Mouse (Mus musculus) gastrocnemius, adult 18-20 months (tissue): ENCODE results near the gene Cacnb3. TPM values are rescaled to one million over a fixed set of nuclear protein-coding genes. Genes with fewer than 3 reads are reported as not detected.
"Not testable (repeated sequence)": the region's sequence is repeated elsewhere in the genome, so short reads cannot be mapped to it uniquely, and the experiment has no call there.

Source experiments
- DNase-seq: peaks from one replicate; pipeline ENCODE4 v3.0.0; 2021; ENCODE audit warnings: low spot score
- long read RNA-seq, 2 experiments: library from polyadenylated mRNA; stranded (forward); transcript quantifications; one replicate each; pipeline ENCODE4 v2.0.0; 2021
- total RNA-seq, 2 experiments: library from RNA; stranded (reverse); gene quantifications; 2 replicates each; pipeline ENCODE4 v1.2.3; 2021

The Cacnb3 gene
- total RNA-seq, result under 1 TPM; 0.64 to 0.85 TPM
- long read RNA-seq, experiment 1, result 0 reads
- long read RNA-seq, experiment 2, result 0 reads

- DNase-seq, result no peak
These were observed at the start of gene Cacnb3 for GRCm38 (mm10) chr15:98630540-98630939. Gene Cacnb3 (plus strand): TSS chr15:98630840.

DNA sequence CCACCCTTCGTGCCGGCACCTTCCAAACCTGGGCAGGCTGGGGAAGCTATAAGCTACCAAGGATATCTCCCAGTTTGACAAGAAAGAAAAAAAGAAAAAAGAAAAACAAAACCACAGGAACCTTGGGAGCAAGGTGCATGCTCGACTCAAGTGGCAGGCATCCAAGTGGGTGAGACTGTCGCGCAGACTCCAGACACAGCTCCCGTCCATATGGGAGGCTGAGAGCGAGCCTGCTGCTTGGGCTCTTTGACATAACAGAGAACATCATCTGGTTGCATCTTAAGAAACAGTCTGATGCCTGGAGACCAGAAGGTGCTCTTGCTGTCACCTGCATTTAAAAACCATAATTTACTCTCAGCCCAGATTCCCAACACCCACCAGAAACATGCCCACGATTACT lies 48.2 kb upstream of the Cacnb3 start:
- DNase-seq, result no peak

DNA sequence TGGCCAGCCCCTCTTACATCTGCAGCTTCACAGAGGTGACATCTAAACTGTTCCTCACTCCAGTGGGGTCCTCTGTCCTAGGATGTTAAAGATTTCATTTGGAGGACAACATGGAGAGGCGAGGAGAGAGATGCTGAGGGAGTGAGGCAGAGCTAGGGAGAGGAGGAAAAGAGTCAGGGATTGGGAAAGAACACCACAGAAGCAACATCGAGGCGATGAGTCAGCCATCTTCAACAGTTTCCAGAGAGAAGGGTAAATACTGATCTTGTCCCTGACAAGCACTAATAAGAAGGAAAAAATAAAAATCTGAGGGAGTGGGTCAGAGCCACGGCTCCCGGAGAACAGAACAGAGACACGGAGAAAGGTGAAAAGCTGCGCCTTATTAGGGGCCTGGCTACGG lies 47.6 kb upstream of the Cacnb3 start:
- DNase-seq, result no peak

GRCm38 (mm10) chr15:98585421-98585820 lies 45.2 kb upstream of the Cacnb3 start:
- DNase-seq, result no peak

DNA sequence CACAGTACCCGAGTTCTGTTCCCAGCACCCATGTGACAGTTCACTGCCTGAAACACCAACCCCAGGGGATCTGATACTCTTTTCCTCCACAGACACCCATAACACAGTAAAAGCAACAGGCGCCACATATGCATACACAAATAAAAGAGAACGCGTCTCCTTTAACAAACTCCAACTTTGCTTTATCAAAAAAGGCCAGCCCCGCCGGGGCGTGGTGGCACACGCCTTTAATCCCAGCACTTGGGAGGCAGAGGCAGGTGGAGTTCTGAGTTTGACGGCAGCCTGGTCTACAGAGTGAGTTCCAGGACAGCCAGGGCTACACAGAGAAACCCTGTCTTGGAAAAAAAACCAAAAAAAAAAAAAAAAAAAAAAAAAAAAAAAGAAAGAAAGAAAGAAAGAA lies 44.5 kb upstream of the Cacnb3 start:
- not testable (repeated sequence) for DNase-seq

- DNase-seq, result no peak
These were observed 42.9 kb upstream of the Cacnb3 start for GRCm38 (mm10) chr15:98587751-98588150.

- DNase-seq, result no peak
These were observed 40.9 kb upstream of the Cacnb3 start for GRCm38 (mm10) chr15:98589640-98590336.

GRCm38 (mm10) chr15:98591396-98591795 lies 39.2 kb upstream of the Cacnb3 start:
- no peak for DNase-seq

DNA sequence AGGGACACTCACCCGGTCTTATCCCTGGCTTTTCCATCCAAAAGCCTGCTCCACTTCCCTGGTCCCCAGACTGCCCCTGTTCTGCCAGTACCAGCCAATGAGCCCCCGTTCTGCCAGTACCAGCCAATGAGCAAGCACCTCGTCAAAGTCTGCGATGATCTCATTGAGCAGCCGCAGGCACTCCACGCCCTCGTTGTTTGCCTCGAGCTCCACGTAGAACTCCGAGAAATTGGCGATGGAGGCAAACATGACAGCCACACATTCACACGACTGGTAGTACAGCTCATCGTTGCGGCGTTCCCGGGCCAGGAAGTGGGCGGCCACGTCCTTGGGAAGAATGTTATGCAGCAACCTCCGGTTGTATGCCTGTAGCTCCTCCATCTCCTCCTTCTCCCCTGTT lies 36.4 kb upstream of the Cacnb3 start:
- no peak for DNase-seq

DNA sequence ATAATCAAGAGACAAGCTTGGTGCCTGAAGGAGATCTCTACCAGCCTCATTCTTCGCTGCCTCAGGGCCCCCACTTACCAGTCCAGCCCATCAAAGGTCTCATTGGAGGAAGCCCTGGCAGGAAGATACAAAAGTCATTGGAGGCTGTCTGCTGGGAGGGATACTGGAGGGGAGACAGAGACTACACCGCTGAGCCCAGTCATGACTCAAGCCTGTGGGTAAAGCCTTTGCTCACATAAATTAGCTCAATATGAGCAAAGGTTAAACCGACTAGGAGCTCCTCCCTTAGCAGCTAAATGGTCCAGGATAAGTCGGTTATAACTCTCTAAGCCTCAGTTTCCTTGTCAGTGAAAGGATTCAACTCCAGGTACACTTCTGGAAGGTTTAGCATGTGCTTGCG lies 35.6 kb upstream of the Cacnb3 start:
- DNase-seq, result no peak

GRCm38 (mm10) chr15:98596609-98597008 lies 34.0 kb upstream of the Cacnb3 start:
- DNase-seq, result no peak

DNA sequence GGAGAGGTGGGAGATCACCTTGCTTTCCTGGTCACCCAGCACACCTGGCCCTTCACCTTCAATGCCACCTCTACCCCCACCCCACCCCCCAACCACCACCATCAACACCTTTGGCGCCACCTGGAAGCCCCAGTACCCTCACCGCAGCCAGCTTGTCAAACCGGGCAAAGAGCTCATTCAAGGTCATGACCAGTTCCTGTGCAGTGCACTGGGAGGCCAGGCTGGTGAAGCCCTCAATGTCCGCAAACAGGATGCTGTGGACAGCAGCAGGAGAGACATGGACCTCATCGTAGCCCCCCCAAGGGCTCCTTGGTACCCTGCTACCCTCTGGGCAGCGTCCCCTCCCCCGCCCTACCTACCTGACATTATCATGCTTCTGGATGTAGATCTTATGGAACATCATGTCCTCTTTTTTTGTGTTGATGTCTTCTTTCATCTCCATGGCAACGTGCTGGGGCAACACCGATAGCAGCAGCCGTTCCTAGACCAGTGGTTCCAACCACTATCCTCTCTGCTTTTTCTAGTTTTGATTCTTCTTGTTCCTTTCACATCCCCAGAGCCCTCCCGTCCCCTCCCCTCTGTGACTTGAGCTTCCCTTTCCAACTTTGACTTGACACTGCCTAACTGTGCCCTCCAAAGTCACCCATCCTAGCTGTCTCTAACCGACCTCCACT lies 30.5 kb upstream of the Cacnb3 start:
- DNase-seq, result no peak

GRCm38 (mm10) chr15:98601832-98602190 lies 28.8 kb upstream of the Cacnb3 start:
- DNase-seq, result no peak

GRCm38 (mm10) chr15:98602191-98602881 lies 28.3 kb upstream of the Cacnb3 start:
- DNase-seq, result peak; percentile 64

GRCm38 (mm10) chr15:98602921-98603458 lies 27.6 kb upstream of the Cacnb3 start:
- no peak for DNase-seq

- no peak for DNase-seq
These were observed 26.5 kb upstream of the Cacnb3 start for GRCm38 (mm10) chr15:98604041-98604575.

DNA sequence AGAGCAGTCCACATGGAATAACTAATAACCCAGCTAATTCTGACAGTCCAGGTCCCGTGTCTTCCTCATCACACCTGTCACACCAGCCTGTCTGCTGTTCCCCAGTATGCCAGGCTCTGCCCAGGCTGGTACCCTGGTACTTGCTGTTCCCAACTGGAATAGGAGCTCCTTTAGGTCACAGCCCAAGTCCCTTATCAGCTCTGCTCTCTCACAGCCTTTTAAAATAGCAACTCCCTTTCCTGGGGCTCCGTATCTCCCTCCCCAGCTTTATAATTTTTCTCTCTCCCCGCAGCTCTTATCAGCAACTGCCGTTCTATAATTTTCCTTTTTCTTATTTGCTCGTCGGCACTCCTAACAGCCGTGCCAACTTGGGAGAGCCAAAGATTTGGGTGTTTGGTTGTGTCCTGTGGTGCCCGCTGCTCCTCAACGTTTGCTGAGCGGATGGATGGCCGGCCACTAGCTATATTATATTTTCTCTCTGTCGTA lies 24.5 kb upstream of the Cacnb3 start:
- DNase-seq, result peak; percentile 35

DNA sequence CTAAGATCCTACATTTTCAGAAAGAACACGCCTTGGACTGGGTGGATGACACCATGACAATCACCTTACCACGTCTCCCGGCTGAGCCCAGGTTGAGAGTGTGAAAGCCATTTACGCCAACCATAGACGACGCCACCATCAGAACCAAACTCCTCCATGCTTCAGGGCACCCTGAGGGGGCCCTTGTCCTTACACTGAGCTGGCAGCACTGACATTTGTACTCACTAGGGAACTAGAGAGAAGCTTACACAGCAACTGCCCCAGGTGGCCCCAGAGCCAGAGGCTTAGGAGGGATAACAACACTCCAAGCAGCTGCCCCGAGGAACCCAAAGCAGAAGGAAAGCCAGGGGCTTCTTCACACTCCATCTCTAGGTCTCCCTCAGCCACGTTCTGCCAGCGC lies 23.9 kb upstream of the Cacnb3 start:
- DNase-seq, result no peak

- DNase-seq, result peak; percentile 43
These were observed 23.1 kb upstream of the Cacnb3 start for GRCm38 (mm10) chr15:98607557-98607956.

- no peak for DNase-seq
These were observed 22.4 kb upstream of the Cacnb3 start for GRCm38 (mm10) chr15:98608058-98608783.

- no peak for DNase-seq
These were observed 21.8 kb upstream of the Cacnb3 start for GRCm38 (mm10) chr15:98608784-98609250.
